Mouse (Mus musculus) lung, adult 2 months (tissue): Measurements from ENCODE around the gene Gm49380. TPM values are rescaled to one million over a fixed set of nuclear protein-coding genes. Genes with fewer than 3 reads are reported as not detected.

Experiments
- DNase-seq: peaks from one replicate; pipeline ENCODE4 v3.0.0; 2022
- H3K4me1 ChIP-seq: fragments of 200-500 bp; 2 replicates; pipeline ENCODE4 v1.6.1; 2011; ENCODE audit warnings: low read length; ENCODE audit not compliant: control insufficient read depth, insufficient read depth
- H3K4me3 ChIP-seq: fragments of 200-500 bp; replicated peaks from 2 replicates; pipeline ENCODE3; 2011; ENCODE audit warnings: low read depth, mild to moderate bottlenecking, control low read depth, low read length; ENCODE audit errors: extremely low read depth
- CTCF ChIP-seq: fragments of 200-500 bp; IDR thresholded peaks from 2 replicates; pipeline ENCODE4 v1.5.1; 2011; ENCODE audit warnings: mild to moderate bottlenecking, low read length, control low read depth; ENCODE audit not compliant: insufficient read depth
- POLR2A ChIP-seq: fragments of 200-500 bp; IDR thresholded peaks from 2 replicates; pipeline ENCODE4 v1.6.1; 2011; ENCODE audit warnings: low read depth, mild to moderate bottlenecking, control low read depth, low read length, borderline replicate concordance; ENCODE audit errors: extremely low read depth
- WGBS: fragments of 180-500 bp; shearing (Covaris S2); methylation state at CpG from one replicate; pipeline ENCODE4 v1.1.7; 2018; 5-methylcytosine and 5-hydroxymethylcytosine counted together
- polyA plus RNA-seq: library from polyadenylated mRNA; depleted of rRNA; stranded (reverse); fragments of >200 nt; gene quantifications from 2 replicates; pipeline ENCODE4 v1.2.3, GENCODE M21; 2012

Gene Gm49380
- polyA plus RNA-seq, 1 experiment = not detected

GRCm38 (mm10) chr9:44084659-44085229 is 28.6 kb downstream of the Gm49380 start:
- peak; percentile 77 for TF ChIP-seq POLR2A
- TF ChIP-seq CTCF = no peak
- under 1% methylated on average over 62 of the region's 62 CpGs for WGBS
- peak; percentile 96 for DNase-seq

GRCm38 (mm10) chr9:44084236-44084635 is 29.1 kb downstream of the Gm49380 start:
- no peak for TF ChIP-seq POLR2A
- TF ChIP-seq CTCF = no peak
- Histone ChIP-seq H3K4me3 (peak overlapping the region; percentile 40), H3K4me1 (peaks cover 12% of the 10 kb centered on the region)
- WGBS = 3% methylated on average over 14 of the region's 14 CpGs
- no peak for DNase-seq

More at GRCm38 (mm10) chr9:44084659-44085229, 28.6 kb downstream of the Gm49380 start:
- H3K4me1 ChIP-seq = peaks cover 12% of the 10 kb centered on the region
- H3K4me3 ChIP-seq = peak overlapping the region; percentile 59

- 22% methylated on average over 23 of the region's 23 CpGs for WGBS
- peaks cover 14% of the 10 kb centered on the region for H3K4me1 ChIP-seq
- DNase-seq = no peak
- no peak overlapping the region for H3K4me3 ChIP-seq
- TF ChIP-seq POLR2A (no peak), CTCF (no peak)
These were observed 29.7 kb downstream of the Gm49380 start for GRCm38 (mm10) chr9:44083392-44084121.

- no peak for DNase-seq
- Histone ChIP-seq H3K4me1 (peaks cover 16% of the 10 kb centered on the region), H3K4me3 (no peak overlapping the region)
- WGBS = 92% methylated on average over 5 of the region's 5 CpGs
- TF ChIP-seq POLR2A = no peak
- no peak for TF ChIP-seq CTCF
These were observed 31.0 kb downstream of the Gm49380 start for GRCm38 (mm10) chr9:44082266-44082665.

- Histone ChIP-seq H3K4me3 (no peak overlapping the region), H3K4me1 (peaks cover 16% of the 10 kb centered on the region)
- TF ChIP-seq POLR2A (no peak), CTCF (no peak)
- 84% methylated on average over 5 of the region's 5 CpGs for WGBS
- no peak for DNase-seq
These were observed 31.7 kb downstream of the Gm49380 start for GRCm38 (mm10) chr9:44081581-44081980.

GRCm38 (mm10) chr9:44080953-44081352 is 32.3 kb downstream of the Gm49380 start:
- WGBS = 79% methylated on average over 5 of the region's 5 CpGs
- no peak for DNase-seq
- no peak for TF ChIP-seq POLR2A
- no peak overlapping the region for H3K4me3 ChIP-seq
- H3K4me1 ChIP-seq = peaks cover 12% of the 10 kb centered on the region

- TF ChIP-seq POLR2A (no peak), CTCF (no peak)
- 59% methylated on average over 10 of the region's 10 CpGs for WGBS
These were observed 33.1 kb downstream of the Gm49380 start for GRCm38 (mm10) chr9:44079997-44080780.

GRCm38 (mm10) chr9:44078955-44079756 is 34.1 kb downstream of the Gm49380 start:
- H3K4me3 ChIP-seq = no peak overlapping the region
- 33% methylated on average over 16 of the region's 16 CpGs for WGBS
- H3K4me1 ChIP-seq = peaks cover 7% of the 10 kb centered on the region; the same call in 1 of the 2 replicates
- peak; percentile 76 for DNase-seq
- no peak for TF ChIP-seq POLR2A
- no peak for TF ChIP-seq CTCF

More at GRCm38 (mm10) chr9:44079997-44080780, 33.1 kb downstream of the Gm49380 start:
- Histone ChIP-seq H3K4me3 (no peak overlapping the region), H3K4me1 (peaks cover 8% of the 10 kb centered on the region)
- DNase-seq = no peak
